Comparison of ENCODE assay signal across 9 mouse cellular contexts in the genomic region with DNA sequence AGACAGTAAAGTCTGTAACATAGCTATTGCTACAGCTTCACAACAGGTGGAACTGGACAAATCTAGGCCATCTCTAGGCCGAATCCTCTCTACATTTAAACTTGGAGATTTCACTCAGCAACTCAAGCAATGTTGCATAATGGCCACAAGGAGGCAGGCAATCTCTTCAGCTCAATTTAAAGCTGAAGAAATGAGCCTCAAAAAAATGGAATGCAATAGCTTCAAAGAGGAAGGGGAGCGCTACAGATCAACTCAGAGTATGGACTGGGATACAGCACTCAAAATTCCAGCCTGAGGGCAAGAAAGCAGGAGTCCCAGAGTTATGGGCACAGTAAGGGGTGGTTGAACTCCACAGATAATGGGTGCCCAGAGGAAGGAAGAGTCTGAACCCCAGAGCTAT. TPM values are rescaled to one million over a fixed set of nuclear protein-coding genes. Genes with fewer than 3 reads are reported as not detected.
DNase-seq lines count a peak whose midpoint lies in the region; ATAC-seq and TF ChIP-seq lines count a peak whose summit lies in the region.
"Had no signal": no experiment of that assay in that cellular context is flagged by ENCODE, and none has a peak within 500 bp of the region (broad histone marks: within the 10 kb centered on the region; RNA-seq: fewer than 3 reads in every experiment).

No protein-coding gene starts in this region.

- no peaks in the 10 kb centered on the region for H3K4me1 ChIP-seq in kidney, adult 2 months (ENCODE audit: control insufficient read depth, insufficient read depth, low read length)
- H3K4me1 ChIP-seq in kidney, embryonic 14.5 days (ENCODE audit: control insufficient read depth, insufficient read depth, low read length): no peaks in the 10 kb centered on the region

- no peak overlapping the region for H3K9ac ChIP-seq in kidney, embryonic 14.5 days (ENCODE audit: low read depth, low read length)

- peak; percentile 30 for DNase-seq in kidney, adult 2 months
- DNase-seq in ES-CJ7 (ENCODE audit: low read depth, low spot score): peak; percentile 42
- DNase-seq in mesoderm, embryonic 11.5 days (ENCODE audit: low read depth, low spot score): peak; percentile 50
- no peak for DNase-seq in right cerebral cortex, postnatal 36 days (ENCODE audit: low spot score in 2 of 2)
- no peak for DNase-seq in spleen, postnatal 4 days (ENCODE audit: low spot score in 2 of 2)
- no peak for DNase-seq in layer of hippocampus, adult 11-12 months (ENCODE audit: low spot score)

- no peaks in the 10 kb centered on the region for H3K27me3 ChIP-seq in kidney, adult 2 months (replicated peaks; ENCODE audit: control insufficient read depth, insufficient read depth, low read length)
- H3K27me3 ChIP-seq in kidney, embryonic 14.5 days (ENCODE audit: control insufficient read depth, insufficient read depth, low read length): no peaks in the 10 kb centered on the region

- no peak for TF ChIP-seq POLR2A in kidney, adult 2 months (IDR thresholded peaks at IDR 0.05; ENCODE audit: low read depth, low read length)

- no peak for ATAC-seq in kidney, embryonic 14.5 days (ENCODE audit: low FRiP score, low TSS enrichment)
- ATAC-seq in common myeloid progenitor, adult 5-6 weeks (replicated peaks; ENCODE audit: low read depth, poor library complexity, severe bottlenecking): peak; percentile 87

- H3K9me3 ChIP-seq in kidney, embryonic 14.5 days (ENCODE audit: control insufficient read depth, low read length): no peaks in the 10 kb centered on the region

- WGBS in kidney, adult 2 months: 23% methylated on average over 2 of the region's 2 CpGs
- WGBS in kidney, embryonic 14.5 days: 28% methylated on average over 2 of the region's 2 CpGs

- H3K4me3 ChIP-seq in kidney, adult 2 months (ENCODE audit: insufficient read depth, low read depth, low read length): no peak overlapping the region
- H3K4me3 ChIP-seq in kidney, embryonic 14.5 days (ENCODE audit: low read length): no peak overlapping the region

- H3K36me3 ChIP-seq in kidney, adult 2 months (ENCODE audit: control insufficient read depth, insufficient read depth, low read length): no peaks in the 10 kb centered on the region
- H3K36me3 ChIP-seq in kidney, embryonic 14.5 days (ENCODE audit: control insufficient read depth, insufficient read depth, low read length): no peaks in the 10 kb centered on the region

- no peak overlapping the region for H3K27ac ChIP-seq in kidney, adult 2 months (ENCODE audit: insufficient read depth, low read depth, low read length)
- no peak overlapping the region for H3K27ac ChIP-seq in kidney, embryonic 14.5 days (ENCODE audit: low read depth, low read length)

- no peak overlapping the region for H3K4me2 ChIP-seq in kidney, embryonic 14.5 days (replicated peaks; ENCODE audit: low read depth, low read length)

- 0 out of 2 replicates have a peak, but pooled peaks have one; percentile 25 for TF ChIP-seq CTCF in kidney, adult 2 months (conservative IDR thresholded peaks at IDR 0.05; ENCODE audit: insufficient read depth, insufficient read length, low read depth, low read length)

RNA-seq across cellular contexts. Expression of a gene that starts 11.3 kb away (rescaled TPM):
- polyA plus RNA-seq in kidney, adult 2 months (2012; rRNA removed): 46.0 and 52.5 TPM in 2 replicates
- polyA plus RNA-seq in kidney, embryonic 14.5 days (2014; fragmentation: Nextera tagmentation; extraction: Ambion mirVana): 50.9 and 68.2 TPM in 2 replicates
- 14.2 and 15.9 TPM in 2 replicates for total RNA-seq in common myeloid progenitor, adult 5-6 weeks (2017)

RNA-seq across cellular contexts. Expression of a gene that starts 11.5 kb away (rescaled TPM):
- polyA plus RNA-seq in kidney, adult 2 months (2012; rRNA removed): 0.31 and 0.33 TPM in 2 replicates
- 26.6 and 40.7 TPM in 2 replicates for polyA plus RNA-seq in kidney, embryonic 14.5 days (2014; fragmentation: Nextera tagmentation; extraction: Ambion mirVana)
- 24.1 and 28.7 TPM in 2 replicates for total RNA-seq in common myeloid progenitor, adult 5-6 weeks (2017)

RNA-seq across cellular contexts. Expression of a gene that starts 16.1 kb away (rescaled TPM):
- 6.3 and 6.5 TPM in 2 replicates for polyA plus RNA-seq in kidney, adult 2 months (2012; rRNA removed)
- 2.2 and 3.2 TPM in 2 replicates for polyA plus RNA-seq in kidney, embryonic 14.5 days (2014; fragmentation: Nextera tagmentation; extraction: Ambion mirVana)
- total RNA-seq in common myeloid progenitor, adult 5-6 weeks (2017): 0.09 and 0.15 TPM in 2 replicates

RNA-seq across cellular contexts. Expression of a gene that starts 32.4 kb away (rescaled TPM):
- 44.0 TPM in 2 replicates for polyA plus RNA-seq in kidney, adult 2 months (2012; rRNA removed)
- 0.50 and 0.89 TPM in 2 replicates for polyA plus RNA-seq in kidney, embryonic 14.5 days (2014; fragmentation: Nextera tagmentation; extraction: Ambion mirVana)
- not detected in 2 replicates for total RNA-seq in common myeloid progenitor, adult 5-6 weeks (2017)

RNA-seq across cellular contexts. Expression of a gene that starts 38.2 kb away (rescaled TPM):
- not detected in 2 replicates for polyA plus RNA-seq in kidney, adult 2 months (2012; rRNA removed)
- polyA plus RNA-seq in kidney, embryonic 14.5 days (2014; fragmentation: Nextera tagmentation; extraction: Ambion mirVana): not detected in 2 replicates
- total RNA-seq in common myeloid progenitor, adult 5-6 weeks (2017): not detected in 2 replicates
- polyA plus RNA-seq: large intestine, adult 2 months had no signal

Comparison
In these comparisons a context has a peak if more than half of its experiments do, and no peak if none do; other contexts are left out.
1. RNA of a gene that starts 11.5 kb away (polyA plus RNA-seq): 26.6 to 40.7 TPM in kidney, embryonic 14.5 days; 0.31 to 0.33 TPM in kidney, adult 2 months; every median in the first group is over 10 times any median in the second.
2. DNase-seq: peak in kidney, adult 2 months (single experiment), ES-CJ7 (single experiment) and mesoderm, embryonic 11.5 days (single experiment); none in right cerebral cortex, postnatal 36 days (0 of 2), spleen, postnatal 4 days (0 of 2) and layer of hippocampus, adult 11-12 months (single experiment).